Mouse (Mus musculus) ovary, adult 18-20 months (tissue): Measurements from ENCODE around the gene Slc34a1.

Experiments used
- DNase-seq: peaks from one replicate; pipeline ENCODE4 v3.0.0; 2022; ENCODE audit warnings: low spot score, mixed read lengths

Slc34a1 gene

DNA sequence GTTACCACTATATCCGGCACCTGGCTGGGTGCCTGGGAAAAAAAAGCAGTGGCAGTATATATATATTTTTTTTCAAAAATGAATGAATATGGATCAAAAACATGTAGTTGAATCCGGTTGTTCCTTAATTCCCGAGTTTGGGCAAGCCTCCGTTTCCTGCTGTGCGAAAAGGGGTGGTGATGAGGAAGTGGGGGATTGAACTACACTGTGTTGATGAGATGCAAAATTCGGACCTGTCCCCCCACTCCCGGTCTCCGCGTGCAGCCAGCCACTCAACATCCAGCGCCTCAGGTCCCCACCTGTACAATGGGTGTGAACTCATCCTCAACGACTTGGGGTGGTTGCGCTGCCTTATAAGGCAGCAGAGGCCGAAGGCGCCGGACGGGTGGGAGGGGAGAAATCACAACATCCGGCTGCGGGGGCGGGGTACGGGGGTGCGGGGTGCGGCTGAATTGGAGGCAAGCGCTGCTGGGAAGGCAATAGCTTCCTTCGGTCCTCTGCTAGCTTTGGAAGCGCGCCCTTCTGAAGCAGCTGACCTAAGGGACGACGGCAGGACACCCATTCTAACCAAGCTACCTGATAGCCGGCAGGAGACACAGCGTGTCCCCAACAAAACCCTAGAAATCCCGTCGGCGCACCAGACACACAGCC is 46.4 kb downstream of the Slc34a1 start:
- no peak for DNase-seq

- peak; percentile 100 for DNase-seq
Observed at GRCm38 (mm10) chr13:55444937-55445315, 46.9 kb downstream of the Slc34a1 start, which contains the start of gene Grk6. Grk6 (plus strand) TSS chr13:55445072.

GRCm38 (mm10) chr13:55445361-55446091 is 47.5 kb downstream of the Slc34a1 start:
- DNase-seq = no peak

DNA sequence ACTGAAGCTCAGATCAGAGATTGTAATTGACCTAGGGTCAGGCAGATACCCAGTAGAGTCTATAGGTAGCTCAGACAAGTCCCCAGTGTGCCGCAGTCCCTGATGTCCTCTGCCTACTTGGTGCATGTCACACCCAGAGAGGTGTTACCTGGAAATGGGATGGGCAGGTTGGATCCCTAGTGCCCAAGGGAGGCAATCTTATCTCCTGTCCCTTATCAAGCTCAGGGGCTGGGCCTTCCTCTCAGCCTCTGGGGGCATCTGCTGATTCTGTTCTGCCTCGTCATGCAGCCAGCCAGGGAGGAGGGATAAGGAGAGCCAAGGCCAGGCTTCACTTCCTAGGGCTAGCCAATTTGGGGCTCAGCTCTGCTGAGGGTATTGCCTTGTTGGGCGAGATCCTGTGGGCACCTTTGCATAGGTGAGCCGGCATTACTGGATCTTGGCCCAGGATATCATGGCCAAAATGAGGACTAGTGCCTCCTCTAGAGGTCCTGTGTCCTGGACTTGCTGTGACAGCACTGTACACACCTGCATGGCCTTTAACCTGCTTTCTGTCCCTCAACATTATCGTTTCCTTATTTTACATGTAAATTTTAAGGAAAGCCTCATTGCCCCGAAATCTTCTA is 48.6 kb downstream of the Slc34a1 start:
- no peak for DNase-seq

DNA sequence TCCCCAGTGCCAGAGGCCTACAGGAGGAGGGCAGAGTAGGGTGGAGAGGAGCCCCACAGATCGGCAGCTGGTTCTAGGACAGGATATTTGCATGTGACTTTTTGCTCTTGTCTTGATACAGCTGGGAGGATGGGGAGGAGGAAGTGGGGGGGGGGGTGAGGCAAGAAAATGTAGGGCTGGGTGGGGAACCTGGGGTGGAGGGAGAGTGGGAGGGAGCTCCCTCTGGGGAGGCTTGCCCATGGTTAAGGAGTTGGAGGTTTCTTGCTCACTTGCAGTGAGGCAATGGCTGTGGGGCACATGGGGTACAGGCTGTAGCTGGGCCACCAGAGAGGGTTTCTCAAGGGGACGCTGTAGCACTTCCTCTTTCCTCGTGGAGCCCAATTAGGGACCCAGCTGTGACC is 49.6 kb downstream of the Slc34a1 start:
- no peak for DNase-seq

DNA sequence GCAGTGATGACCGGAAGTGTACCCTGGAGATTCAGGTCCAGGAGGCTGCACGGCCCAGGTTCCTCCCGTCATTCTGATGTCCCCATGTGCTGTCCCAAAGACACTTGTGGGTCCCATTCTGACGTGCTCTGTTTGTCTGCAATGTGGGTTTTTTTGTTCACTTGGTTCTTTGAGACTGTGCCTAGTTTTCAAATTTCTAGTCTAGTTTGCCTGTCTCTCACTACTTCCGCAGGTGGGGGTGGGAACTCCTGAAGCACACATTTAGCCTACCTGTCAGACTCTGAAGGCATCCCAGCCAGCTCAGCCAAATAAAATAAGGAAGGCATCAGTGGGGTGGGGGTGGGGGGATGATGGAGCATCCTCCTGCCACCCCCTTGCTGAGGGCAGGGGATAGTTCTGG is 50.1 kb downstream of the Slc34a1 start:
- DNase-seq = no peak

DNA sequence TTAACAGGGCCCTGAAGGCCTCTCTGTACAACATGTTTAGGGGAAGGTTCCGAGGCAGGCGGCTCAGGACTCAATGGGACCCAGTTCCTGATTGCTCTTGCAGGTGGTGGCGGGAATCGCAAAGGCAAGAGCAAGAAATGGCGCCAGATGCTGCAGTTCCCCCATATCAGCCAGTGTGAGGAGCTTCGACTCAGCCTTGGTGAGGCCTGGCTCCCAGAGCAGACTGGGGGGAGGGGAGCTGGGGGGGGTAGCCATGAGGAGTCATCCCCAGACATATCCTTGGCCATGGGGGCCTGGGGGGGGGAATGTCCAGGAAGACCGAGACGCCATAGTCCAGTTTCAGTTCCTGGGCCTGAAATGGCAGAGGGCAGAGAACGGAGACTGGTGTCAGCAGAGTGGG is 51.2 kb downstream of the Slc34a1 start:
- DNase-seq = no peak

GRCm38 (mm10) chr13:55449679-55450441 is 51.9 kb downstream of the Slc34a1 start:
- no peak for DNase-seq

- peak; percentile 67 for DNase-seq
Observed at GRCm38 (mm10) chr13:55450511-55450980, 52.6 kb downstream of the Slc34a1 start.

DNA sequence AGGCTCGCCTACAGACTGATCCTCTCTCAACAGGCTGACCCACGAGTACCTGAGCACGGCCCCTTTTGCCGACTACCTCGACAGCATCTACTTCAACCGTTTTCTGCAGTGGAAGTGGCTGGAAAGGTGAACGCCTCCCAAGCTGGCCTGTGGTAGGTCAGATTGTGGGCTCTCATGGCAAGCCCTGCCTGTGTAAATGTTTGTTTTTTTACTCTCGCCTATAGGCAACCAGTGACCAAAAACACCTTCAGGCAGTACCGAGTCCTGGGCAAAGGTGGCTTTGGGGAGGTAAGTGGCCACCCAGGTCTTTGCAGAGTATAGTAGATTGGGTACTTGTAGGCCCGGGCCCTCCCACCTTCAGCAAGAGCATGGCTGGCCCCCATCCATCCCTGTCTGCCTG is 53.3 kb downstream of the Slc34a1 start:
- DNase-seq = no peak

GRCm38 (mm10) chr13:55451785-55452549 is 54.0 kb downstream of the Slc34a1 start:
- DNase-seq = no peak

DNA sequence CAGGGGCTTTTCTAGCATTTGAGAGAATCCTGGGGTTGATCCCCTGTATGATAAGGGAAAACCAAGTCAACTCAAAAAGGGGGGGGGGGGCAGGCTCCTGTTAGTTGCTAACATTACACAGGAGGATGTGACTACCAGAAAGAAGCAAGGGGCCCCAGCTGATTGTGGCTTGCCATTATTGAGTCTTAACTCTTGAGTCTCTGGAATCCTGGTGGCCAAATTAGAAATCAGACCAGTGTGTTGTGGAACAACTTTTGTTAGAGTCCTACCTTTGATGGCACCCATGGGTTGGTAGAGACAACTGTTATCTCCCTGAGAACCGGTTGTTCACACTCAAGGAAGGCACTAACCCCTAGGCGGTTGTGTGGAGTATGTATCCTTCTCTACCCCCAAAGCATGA is 65.0 kb downstream of the Slc34a1 start:
- no peak for DNase-seq

DNA sequence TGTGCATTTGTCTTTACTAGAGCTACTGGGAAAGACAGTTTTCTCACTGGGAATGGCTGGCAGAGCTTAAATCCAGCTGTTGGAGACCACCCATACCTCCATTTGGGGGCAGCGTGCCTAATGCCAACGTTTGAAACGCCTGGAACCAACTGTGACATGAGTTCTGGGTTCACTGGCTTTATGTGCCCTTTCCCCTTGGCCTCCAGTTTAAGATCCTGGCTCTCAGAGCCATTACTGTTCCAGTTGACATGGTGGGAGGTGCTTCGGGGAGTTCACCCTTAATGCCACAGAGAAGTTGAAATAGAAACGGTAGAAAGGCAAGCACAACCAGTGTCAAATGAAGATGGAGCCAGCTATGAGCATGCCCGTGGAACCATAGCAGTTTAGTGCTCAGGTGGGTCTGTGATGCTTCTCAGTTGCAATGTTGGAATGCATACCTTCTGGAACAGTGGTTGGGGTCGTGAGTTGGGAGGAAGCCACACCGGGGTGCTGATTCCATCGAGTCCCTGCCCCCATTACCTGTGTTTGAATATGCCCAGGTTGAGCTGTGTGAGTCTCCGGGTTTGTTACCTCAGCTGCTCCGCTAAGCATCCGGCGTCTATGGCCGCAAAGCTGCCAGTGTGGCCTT is 65.5 kb downstream of the Slc34a1 start:
- no peak for DNase-seq

DNA sequence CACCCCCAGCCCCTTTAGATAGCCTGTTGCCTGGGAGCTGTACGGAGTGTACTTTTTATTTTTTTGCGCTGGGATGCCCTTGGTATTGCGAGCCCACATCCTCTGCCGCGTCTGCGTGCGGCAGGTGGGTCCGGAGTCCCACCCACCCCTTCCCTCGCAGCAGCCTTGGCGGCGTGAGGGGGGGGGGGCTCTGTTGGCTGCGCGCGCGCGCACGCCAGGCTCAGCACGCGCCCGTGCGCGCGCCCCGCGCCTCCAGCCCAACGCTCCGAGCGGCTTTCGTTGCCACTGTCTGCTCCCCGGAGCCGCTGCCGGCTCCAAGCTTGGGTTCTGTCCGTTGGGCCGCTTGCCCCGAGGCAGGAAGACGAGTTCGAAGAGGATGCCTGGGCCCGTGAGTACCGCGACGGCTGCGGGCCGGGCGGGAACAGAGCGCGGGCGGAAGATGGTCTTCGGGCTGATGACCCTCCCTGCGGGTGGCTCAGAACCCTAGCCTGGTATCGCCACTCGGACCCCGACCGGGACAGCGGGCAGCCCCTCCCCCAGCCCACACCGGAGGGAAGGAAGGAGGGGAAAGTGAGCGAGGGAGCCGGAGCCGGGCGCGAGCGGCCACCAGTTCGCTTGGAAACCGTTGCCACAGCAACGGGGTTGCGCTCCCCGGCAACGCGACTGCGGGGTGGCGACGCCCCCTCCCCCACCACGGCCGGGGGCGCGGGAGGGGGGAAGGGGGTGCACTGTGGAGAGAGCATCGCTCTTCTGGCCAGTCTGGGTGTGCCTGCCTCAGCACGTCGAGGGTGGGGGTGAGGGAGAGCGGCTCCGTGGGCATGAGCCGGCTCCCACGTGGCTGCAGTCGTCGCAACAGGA is 66.3 kb downstream of the Slc34a1 start, which contains the start of gene Prr7:
Gene Prr7, plus strand, starts transcription at position 241 of the 858 bp plus-strand sequence.
- DNase-seq = no peak

DNA sequence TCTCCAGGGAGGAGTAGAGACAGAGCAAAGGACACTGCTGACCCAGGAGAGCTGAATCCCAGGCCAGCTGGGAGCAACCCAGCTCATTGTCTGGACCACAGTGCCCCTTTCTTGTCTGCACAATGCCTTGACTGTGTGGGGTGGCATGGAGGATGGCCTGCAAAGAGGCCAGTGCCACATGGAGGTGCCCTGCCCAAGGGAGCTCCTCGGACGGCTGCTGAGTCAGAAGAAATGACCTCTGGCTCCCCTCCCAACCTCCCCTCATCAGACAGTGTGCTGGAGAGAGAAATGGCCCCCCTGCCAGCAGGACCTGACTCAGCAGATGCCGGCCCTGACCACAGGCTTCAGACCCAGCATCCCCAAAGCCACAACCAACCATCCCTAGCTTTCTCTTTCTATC is 67.2 kb downstream of the Slc34a1 start:
- no peak for DNase-seq
